In genomic region chr15:79606161-79606560, GRCm38 (mm10) we compare ENCODE assay signal across 19 mouse cellular contexts. TPM values are rescaled to one million over a fixed set of nuclear protein-coding genes. Genes with fewer than 3 reads are reported as not detected.
"Had no signal": no experiment of that assay in that cellular context is flagged by ENCODE, and none has a peak within 500 bp of the region (broad histone marks: within the 10 kb centered on the region; RNA-seq: fewer than 3 reads in every experiment).

No protein-coding gene starts in this region.

- H3K4me3 ChIP-seq: lung, embryonic 15.5 days; megakaryocyte, embryonic 14.5 days; midbrain, embryonic 13.5 days; midbrain, embryonic 15.5 days; neural tube, embryonic 12.5 days; stomach, embryonic 15.5 days had no signal

- ATAC-seq: lung, postnatal 0 days; midbrain, embryonic 13.5 days; midbrain, embryonic 15.5 days had no signal

- H3K36me3 ChIP-seq: lung, embryonic 15.5 days; stomach, embryonic 15.5 days had no signal

- H3K9ac ChIP-seq: lung, embryonic 15.5 days; midbrain, embryonic 13.5 days; midbrain, embryonic 15.5 days; neural tube, embryonic 12.5 days; stomach, embryonic 15.5 days had no signal

- H3K9me3 ChIP-seq: lung, embryonic 15.5 days; midbrain, embryonic 15.5 days; neural tube, embryonic 12.5 days; stomach, embryonic 15.5 days had no signal

- H3K27ac ChIP-seq: lung, embryonic 15.5 days; macrophage; midbrain, embryonic 13.5 days; midbrain, embryonic 15.5 days; neural tube, embryonic 12.5 days; stomach, embryonic 15.5 days; stomach, postnatal 0 days had no signal

- DNase-seq: lung, adult 2 months; lung, postnatal 14 days; lung, postnatal 36 days; right cerebral cortex, postnatal 14 days; thymus, adult 18-20 months; thymus, postnatal 14 days; thymus, postnatal 36 days had no signal

- H3K27me3 ChIP-seq: stomach, embryonic 15.5 days had no signal

- H3K4me2 ChIP-seq: lung, embryonic 15.5 days; midbrain, embryonic 11.5 days; midbrain, embryonic 13.5 days; midbrain, embryonic 15.5 days; neural tube, embryonic 12.5 days; stomach, embryonic 15.5 days had no signal

RNA-seq across cellular contexts. Expression of gene Dmc1, which starts 1.3 kb away (rescaled TPM):
- total RNA-seq: monocyte, adult 5-6 weeks; neutrophil, adult 5-6 weeks had no signal
- polyA plus RNA-seq: macrophage had no signal
